Mouse (Mus musculus): Measurements from ENCODE around the gene Akap13. TPM values are rescaled to one million over a fixed set of nuclear protein-coding genes. Genes with fewer than 3 reads are reported as not detected.
A peak's percentile ranks its signal among the peaks of the same experiment; 100 is the strongest.

The Akap13 gene
- polyA plus RNA-seq, 1 experiment from 2014 or later, result 24.3 TPM

- ATAC-seq (replicated peaks; ENCODE audit: low FRiP score, low read depth), result no peak
- WGBS, result 69% methylated on average over 2 of the region's 2 CpGs
- Histone ChIP-seq H3K9ac (ENCODE audit: low read depth, low read length) (no peak overlapping the region), H3K4me1 (replicated peaks; ENCODE audit: insufficient read depth, low read length) (no peaks in the 10 kb centered on the region), H3K4me3 (replicated peaks; ENCODE audit: low read depth, low read length) (no peak overlapping the region), H3K27ac (no peak overlapping the region), H3K27me3 (ENCODE audit: insufficient read depth, low read length) (no peaks in the 10 kb centered on the region), H3K4me2 (ENCODE audit: low read length) (no peak overlapping the region), H3K9me3 (replicated peaks; ENCODE audit: low read length) (no peaks in the 10 kb centered on the region), H3K36me3 (ENCODE audit: insufficient read depth, low read length) (peaks cover 5% of the 10 kb centered on the region; the same call in 1 of the 2 replicates)
- no peak for TF ChIP-seq CTCF (IDR thresholded peaks at IDR 0.05; ENCODE audit: low read depth)
- DNase-seq (ENCODE audit: low spot score), result no peak
These were observed 128.8 kb downstream of the Akap13 start for GRCm38 (mm10) chr7:75584100-75584499.

- peak; percentile 18 for DNase-seq (ENCODE audit: low spot score)
- no peaks in the 10 kb centered on the region for H3K4me1 ChIP-seq (replicated peaks; ENCODE audit: insufficient read depth, low read length)
- H3K27me3 ChIP-seq (ENCODE audit: insufficient read depth, low read length), result no peaks in the 10 kb centered on the region
- H3K27ac ChIP-seq, result no peak overlapping the region
- no peak for ATAC-seq (replicated peaks; ENCODE audit: low FRiP score, low read depth)
- WGBS, result 64% methylated on average over 6 of the region's 6 CpGs
- H3K9me3 ChIP-seq (replicated peaks; ENCODE audit: low read length), result no peaks in the 10 kb centered on the region
- peaks cover 5% of the 10 kb centered on the region; the same call in 1 of the 2 replicates for H3K36me3 ChIP-seq (ENCODE audit: insufficient read depth, low read length)
- no peak overlapping the region for H3K4me2 ChIP-seq (ENCODE audit: low read length)
- no peak for TF ChIP-seq CTCF (IDR thresholded peaks at IDR 0.05; ENCODE audit: low read depth)
- no peak overlapping the region for H3K4me3 ChIP-seq (replicated peaks; ENCODE audit: low read depth, low read length)
- H3K9ac ChIP-seq (ENCODE audit: low read depth, low read length), result no peak overlapping the region
These were observed 130.1 kb downstream of the Akap13 start for GRCm38 (mm10) chr7:75585409-75585808.

- ATAC-seq (replicated peaks; ENCODE audit: low FRiP score, low read depth) (no peak), DNase-seq (ENCODE audit: low spot score) (peak; percentile 15)
- WGBS, result 41% methylated on average over 14 of the region's 14 CpGs
- peaks cover 1% of the 10 kb centered on the region; the same call in 1 of the 2 replicates for H3K36me3 ChIP-seq (ENCODE audit: insufficient read depth, low read length)
- peak overlapping the region; percentile 19; the same call in 1 of the 2 replicates for H3K27ac ChIP-seq
- no peak overlapping the region for H3K9ac ChIP-seq (ENCODE audit: low read depth, low read length)
- no peaks in the 10 kb centered on the region for H3K9me3 ChIP-seq (replicated peaks; ENCODE audit: low read length)
- TF ChIP-seq CTCF (IDR thresholded peaks at IDR 0.05; ENCODE audit: low read depth), result no peak
- H3K4me2 ChIP-seq (ENCODE audit: low read length), result no peak overlapping the region
- H3K4me1 ChIP-seq (replicated peaks; ENCODE audit: insufficient read depth, low read length), result no peaks in the 10 kb centered on the region
- H3K27me3 ChIP-seq (ENCODE audit: insufficient read depth, low read length), result no peaks in the 10 kb centered on the region
- no peak overlapping the region for H3K4me3 ChIP-seq (replicated peaks; ENCODE audit: low read depth, low read length)
These were observed 130.8 kb downstream of the Akap13 start for GRCm38 (mm10) chr7:75586113-75586512.

- Histone ChIP-seq H3K27me3 (ENCODE audit: insufficient read depth, low read length) (no peaks in the 10 kb centered on the region), H3K4me2 (ENCODE audit: low read length) (no peak overlapping the region), H3K4me3 (replicated peaks; ENCODE audit: low read depth, low read length) (no peak overlapping the region), H3K36me3 (ENCODE audit: insufficient read depth, low read length) (no peaks in the 10 kb centered on the region), H3K4me1 (replicated peaks; ENCODE audit: insufficient read depth, low read length) (no peaks in the 10 kb centered on the region), H3K27ac (no peak overlapping the region), H3K9me3 (replicated peaks; ENCODE audit: low read length) (no peaks in the 10 kb centered on the region), H3K9ac (ENCODE audit: low read depth, low read length) (no peak overlapping the region)
- ATAC-seq (replicated peaks; ENCODE audit: low FRiP score, low read depth) (no peak), DNase-seq (ENCODE audit: low spot score) (no peak)
- 87% methylated on average over 5 of the region's 5 CpGs for WGBS
- no peak for TF ChIP-seq CTCF (IDR thresholded peaks at IDR 0.05; ENCODE audit: low read depth)
These were observed 132.4 kb downstream of the Akap13 start for GRCm38 (mm10) chr7:75587727-75588126.

GRCm38 (mm10) chr7:75589304-75589973 lies 134.1 kb downstream of the Akap13 start:
- Histone ChIP-seq H3K9ac (ENCODE audit: low read depth, low read length) (no peak overlapping the region), H3K4me2 (ENCODE audit: low read length) (no peak overlapping the region), H3K4me1 (replicated peaks; ENCODE audit: insufficient read depth, low read length) (no peaks in the 10 kb centered on the region), H3K9me3 (replicated peaks; ENCODE audit: low read length) (no peaks in the 10 kb centered on the region), H3K36me3 (ENCODE audit: insufficient read depth, low read length) (no peaks in the 10 kb centered on the region), H3K4me3 (replicated peaks; ENCODE audit: low read depth, low read length) (no peak overlapping the region), H3K27ac (no peak overlapping the region), H3K27me3 (ENCODE audit: insufficient read depth, low read length) (no peaks in the 10 kb centered on the region)
- 92% methylated on average over 8 of the region's 8 CpGs for WGBS
- no peak for DNase-seq (ENCODE audit: low spot score)
- TF ChIP-seq CTCF (IDR thresholded peaks at IDR 0.05; ENCODE audit: low read depth), result no peak
- no peak for ATAC-seq (replicated peaks; ENCODE audit: low FRiP score, low read depth)

GRCm38 (mm10) chr7:75591961-75592360 lies 136.6 kb downstream of the Akap13 start:
- Histone ChIP-seq H3K9ac (ENCODE audit: low read depth, low read length) (no peak overlapping the region), H3K4me2 (ENCODE audit: low read length) (no peak overlapping the region), H3K27me3 (ENCODE audit: insufficient read depth, low read length) (no peaks in the 10 kb centered on the region), H3K4me1 (replicated peaks; ENCODE audit: insufficient read depth, low read length) (no peaks in the 10 kb centered on the region), H3K4me3 (replicated peaks; ENCODE audit: low read depth, low read length) (no peak overlapping the region), H3K9me3 (replicated peaks; ENCODE audit: low read length) (no peaks in the 10 kb centered on the region), H3K36me3 (ENCODE audit: insufficient read depth, low read length) (no peaks in the 10 kb centered on the region), H3K27ac (no peak overlapping the region)
- no peak for TF ChIP-seq CTCF (IDR thresholded peaks at IDR 0.05; ENCODE audit: low read depth)
- DNase-seq (ENCODE audit: low spot score) (no peak), ATAC-seq (replicated peaks; ENCODE audit: low FRiP score, low read depth) (no peak)
- 62% methylated on average over 1 of the region's 1 CpGs for WGBS

- ATAC-seq (replicated peaks; ENCODE audit: low FRiP score, low read depth), result no peak
- TF ChIP-seq CTCF (IDR thresholded peaks at IDR 0.05; ENCODE audit: low read depth), result no peak
- Histone ChIP-seq H3K9ac (ENCODE audit: low read depth, low read length) (no peak overlapping the region), H3K4me1 (replicated peaks; ENCODE audit: insufficient read depth, low read length) (no peaks in the 10 kb centered on the region), H3K4me3 (replicated peaks; ENCODE audit: low read depth, low read length) (no peak overlapping the region), H3K27me3 (ENCODE audit: insufficient read depth, low read length) (no peaks in the 10 kb centered on the region), H3K27ac (no peak overlapping the region), H3K9me3 (replicated peaks; ENCODE audit: low read length) (no peaks in the 10 kb centered on the region), H3K4me2 (ENCODE audit: low read length) (no peak overlapping the region), H3K36me3 (ENCODE audit: insufficient read depth, low read length) (no peaks in the 10 kb centered on the region)
- 61% methylated on average over 5 of the region's 5 CpGs for WGBS
- DNase-seq (ENCODE audit: low spot score), result no peak
These were observed 139.5 kb downstream of the Akap13 start for GRCm38 (mm10) chr7:75594801-75595200.
